Mouse (Mus musculus) liver, embryonic 13.5 days (tissue): Measurements from ENCODE around the gene Fbxo31. TPM values are rescaled to one million over a fixed set of nuclear protein-coding genes. Genes with fewer than 3 reads are reported as not detected.

ENCODE experiments used
- ATAC-seq: fragments of 200-750 bp; cut with Nextera tagmentation; 2 replicates; pipeline ENCODE4 v1.8.0; 2017; ENCODE audit warnings: low read depth, mild to moderate bottlenecking, moderate number of reproducible peaks, moderate library complexity
- DNase-seq: peaks from one replicate; pipeline ENCODE4 v3.0.0; 2022
- H3K27ac ChIP-seq: fragments of 300-500 bp; sonication (generic); 2 replicates; pipeline ENCODE4 v1.5.1; 2015; ENCODE audit warnings: moderate library complexity, mild to moderate bottlenecking, inconsistent platforms
- H3K27me3 ChIP-seq: fragments of 300-500 bp; sonication (generic); 2 replicates; pipeline ENCODE4 v1.6.1; 2015; ENCODE audit warnings: mild to moderate bottlenecking, inconsistent platforms
- H3K36me3 ChIP-seq: fragments of 300-500 bp; sonication (generic); 2 replicates; pipeline ENCODE4 v1.6.1; 2015; ENCODE audit warnings: mild to moderate bottlenecking, inconsistent platforms
- H3K4me1 ChIP-seq: fragments of 300-500 bp; sonication (generic); replicated peaks from 2 replicates; pipeline ENCODE4 v1.6.1; 2015; ENCODE audit warnings: inconsistent platforms
- H3K4me2 ChIP-seq: fragments of 300-500 bp; sonication (generic); 2 replicates; pipeline ENCODE4 v1.6.1; 2015; ENCODE audit warnings: inconsistent platforms, mild to moderate bottlenecking, moderate library complexity
- H3K4me3 ChIP-seq: fragments of 300-500 bp; sonication (generic); replicated peaks from 2 replicates; pipeline ENCODE4 v1.5.1; 2015; ENCODE audit warnings: mild to moderate bottlenecking, inconsistent platforms
- H3K9ac ChIP-seq: fragments of 300-500 bp; sonication (generic); 2 replicates; pipeline ENCODE4 v1.6.1; 2015; ENCODE audit warnings: mild to moderate bottlenecking, inconsistent platforms
- H3K9me3 ChIP-seq: fragments of 300-500 bp; sonication (generic); replicated peaks from 2 replicates; pipeline ENCODE4 v1.6.1; 2016; ENCODE audit warnings: inconsistent platforms
- WGBS: fragments of 180-500 bp; shearing (Covaris S2); methylation state at CpG from one replicate; pipeline ENCODE4 v1.1.7; 2015; ENCODE audit not compliant: insufficient replicate concordance; 5-methylcytosine and 5-hydroxymethylcytosine counted together
- polyA plus RNA-seq: library from polyadenylated mRNA; unstranded; fragments of >200 nt; fragmentation: Nextera tagmentation; extraction: Ambion mirVana; gene quantifications from 2 replicates; pipeline ENCODE4 v1.2.1, GENCODE M21; 2015

The Fbxo31 gene
- polyA plus RNA-seq, 1 experiment from 2014 or later: 10.4 TPM

- Histone ChIP-seq H3K9me3 (no peaks in the 10 kb centered on the region), H3K9ac (peak overlapping the region; percentile 85), H3K4me2 (peak overlapping the region; percentile 79), H3K27me3 (no peaks in the 10 kb centered on the region), H3K36me3 (no peaks in the 10 kb centered on the region), H3K27ac (peak overlapping the region; percentile 90), H3K4me3 (peak overlapping the region; percentile 75), H3K4me1 (peaks cover 61% of the 10 kb centered on the region)
- DNase-seq (peak; percentile 99), ATAC-seq (peak; percentile 85)
- under 1% methylated on average over 47 of the region's 47 CpGs for WGBS
These were observed 6.7 kb upstream of the Fbxo31 start for GRCm38 (mm10) chr8:121585159-121585825.

DNA sequence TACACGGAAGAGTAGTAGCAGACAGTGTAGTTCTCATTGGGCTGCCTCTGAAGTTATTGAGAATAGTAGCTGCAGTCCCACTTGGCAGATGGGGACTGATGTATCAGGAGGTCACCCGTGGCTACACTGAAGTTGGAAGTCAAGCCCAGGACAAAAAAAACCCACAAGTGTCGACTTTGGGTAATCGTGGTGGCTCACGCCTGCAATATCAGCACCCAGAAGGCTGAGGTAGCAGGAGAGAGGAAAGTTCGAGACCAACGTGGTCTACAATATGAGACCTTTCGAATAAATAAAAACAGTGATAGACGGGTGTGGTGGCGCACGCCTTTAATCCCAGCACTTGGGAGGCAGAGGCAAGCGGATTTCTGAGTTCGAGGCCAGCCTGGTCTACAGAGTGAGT is 6.1 kb upstream of the Fbxo31 start:
- no peak for ATAC-seq

DNA sequence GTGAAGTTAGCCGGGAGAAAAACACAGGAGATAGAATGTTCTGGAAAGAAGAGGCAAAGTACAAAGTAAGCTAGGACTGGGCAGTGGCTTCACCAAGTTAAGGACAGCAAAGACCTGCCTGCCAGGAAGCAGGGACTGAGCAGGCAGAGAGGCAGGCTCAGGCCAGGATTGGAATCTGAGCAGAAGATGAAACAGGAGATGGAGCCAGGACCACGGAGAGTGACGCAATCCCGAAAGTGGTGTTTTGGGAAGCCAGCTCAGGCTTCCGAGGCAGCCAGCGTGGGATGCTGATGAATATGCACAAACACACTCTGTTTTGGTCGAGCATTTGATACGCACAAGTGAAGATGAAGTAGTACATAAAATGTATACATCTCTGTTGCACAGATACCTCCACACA is 5.0 kb upstream of the Fbxo31 start:
- Histone ChIP-seq H3K27ac (no peak overlapping the region), H3K9me3 (no peaks in the 10 kb centered on the region), H3K27me3 (no peaks in the 10 kb centered on the region), H3K4me2 (no peak overlapping the region), H3K9ac (no peak overlapping the region), H3K4me3 (no peak overlapping the region), H3K36me3 (no peaks in the 10 kb centered on the region), H3K4me1 (peaks cover 61% of the 10 kb centered on the region)
- DNase-seq: no peak
- ATAC-seq: no peak
- 46% methylated on average over 8 of the region's 8 CpGs for WGBS

More for the DNA sequence above, 6.1 kb upstream of the Fbxo31 start:
- H3K9ac ChIP-seq: peak overlapping the region; percentile 85
- 26% methylated on average over 13 of the region's 13 CpGs for WGBS
- H3K27me3 ChIP-seq: no peaks in the 10 kb centered on the region
- H3K36me3 ChIP-seq: no peaks in the 10 kb centered on the region
- H3K27ac ChIP-seq: peak overlapping the region; percentile 90
- DNase-seq: peak; percentile 25
- H3K4me2 ChIP-seq: peak overlapping the region; percentile 79
- peak overlapping the region; percentile 75 for H3K4me3 ChIP-seq
- peaks cover 63% of the 10 kb centered on the region for H3K4me1 ChIP-seq
- H3K9me3 ChIP-seq: no peaks in the 10 kb centered on the region

DNA sequence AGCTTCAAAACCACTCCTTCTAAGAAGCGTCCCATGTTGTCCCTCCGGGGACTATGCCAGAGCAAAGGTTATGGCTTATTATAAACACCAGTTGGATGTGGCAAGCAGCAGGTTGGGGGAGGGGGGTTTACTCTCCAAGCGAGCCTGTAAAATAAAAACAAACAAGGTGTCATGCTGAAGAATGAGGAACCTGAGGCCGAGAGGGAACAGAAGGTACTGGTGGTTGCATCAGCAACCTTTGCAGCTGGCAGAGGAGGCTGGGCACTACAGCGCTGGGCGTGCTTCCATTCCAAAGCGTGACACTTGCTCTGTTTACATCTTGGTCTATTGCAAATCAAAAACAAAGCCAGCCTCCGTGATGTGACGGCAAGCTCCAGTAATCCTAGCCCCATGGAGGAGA is 1.9 kb upstream of the Fbxo31 start:
- H3K4me3 ChIP-seq: no peak overlapping the region
- WGBS: 39% methylated on average over 9 of the region's 9 CpGs

GRCm38 (mm10) chr8:121577751-121578675 is 593 bp downstream of the Fbxo31 start:
- ATAC-seq: no peak; the same call in 1 of the 2 replicates
- peak overlapping the region; percentile 88 for H3K4me3 ChIP-seq
- H3K9ac ChIP-seq: peak overlapping the region; percentile 91
- no peak for DNase-seq
- WGBS: 2% methylated on average over 44 of the region's 44 CpGs
- H3K27ac ChIP-seq: peak overlapping the region; percentile 83
- H3K9me3 ChIP-seq: no peaks in the 10 kb centered on the region
- no peaks in the 10 kb centered on the region for H3K36me3 ChIP-seq
- H3K27me3 ChIP-seq: no peaks in the 10 kb centered on the region
- peaks cover 75% of the 10 kb centered on the region for H3K4me1 ChIP-seq
- H3K4me2 ChIP-seq: peak overlapping the region; percentile 99

More for the DNA sequence above, 1.9 kb upstream of the Fbxo31 start:
- H3K9ac ChIP-seq: no peak overlapping the region
- no peak for DNase-seq
- no peaks in the 10 kb centered on the region for H3K9me3 ChIP-seq
- H3K27me3 ChIP-seq: no peaks in the 10 kb centered on the region
- ATAC-seq: no peak
- H3K4me2 ChIP-seq: 0 out of 2 replicates have a peak overlapping the region, but pooled peaks have one; percentile 99
- peaks cover 62% of the 10 kb centered on the region for H3K4me1 ChIP-seq
- H3K36me3 ChIP-seq: no peaks in the 10 kb centered on the region
- peak overlapping the region; percentile 50 for H3K27ac ChIP-seq

GRCm38 (mm10) chr8:121575661-121576060 is 2.9 kb downstream of the Fbxo31 start:
- DNase-seq (no peak), ATAC-seq (no peak)
- peaks cover 89% of the 10 kb centered on the region for H3K4me1 ChIP-seq
- no peak overlapping the region for H3K27ac ChIP-seq
- H3K9me3 ChIP-seq: no peaks in the 10 kb centered on the region
- H3K27me3 ChIP-seq: no peaks in the 10 kb centered on the region
- H3K4me3 ChIP-seq: no peak overlapping the region
- H3K4me2 ChIP-seq: no peak overlapping the region
- no peak overlapping the region for H3K9ac ChIP-seq
- WGBS: 78% methylated on average over 3 of the region's 3 CpGs
- no peaks in the 10 kb centered on the region for H3K36me3 ChIP-seq

- Histone ChIP-seq H3K9ac (no peak overlapping the region), H3K4me2 (no peak overlapping the region), H3K36me3 (no peaks in the 10 kb centered on the region), H3K4me3 (no peak overlapping the region), H3K4me1 (peaks cover 87% of the 10 kb centered on the region), H3K27ac (peak overlapping the region; percentile 23; the same call in 1 of the 2 replicates), H3K9me3 (no peaks in the 10 kb centered on the region), H3K27me3 (no peaks in the 10 kb centered on the region)
- DNase-seq (peak; percentile 34), ATAC-seq (peak; percentile 78)
- 52% methylated on average over 3 of the region's 3 CpGs for WGBS
These were observed 5.3 kb downstream of the Fbxo31 start for GRCm38 (mm10) chr8:121573275-121573674.

DNA sequence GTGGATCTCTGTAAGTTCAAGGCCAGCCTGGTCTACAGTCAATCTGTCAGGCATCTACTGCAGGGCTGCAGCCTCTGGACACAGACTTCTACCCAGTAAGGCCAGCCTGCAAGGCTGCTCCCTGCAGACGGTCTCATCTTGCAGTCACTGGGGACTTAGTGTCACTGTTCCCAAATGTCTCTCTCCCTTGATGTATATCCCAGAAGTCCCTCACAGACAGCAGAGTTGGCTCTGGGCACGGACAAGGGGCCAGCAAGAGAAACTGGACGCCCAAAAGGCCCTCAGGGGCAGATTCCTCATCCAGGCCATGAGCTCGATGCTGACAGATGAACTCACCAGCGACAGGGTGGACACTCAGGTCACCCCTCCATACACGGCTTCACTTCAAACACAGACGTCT is 6.5 kb downstream of the Fbxo31 start:
- 69% methylated on average over 7 of the region's 7 CpGs for WGBS
- H3K36me3 ChIP-seq: no peaks in the 10 kb centered on the region
- H3K9me3 ChIP-seq: no peaks in the 10 kb centered on the region
- H3K4me3 ChIP-seq: no peak overlapping the region
- ATAC-seq: no peak
- no peak overlapping the region for H3K9ac ChIP-seq
- H3K27me3 ChIP-seq: no peaks in the 10 kb centered on the region
- no peak for DNase-seq
- no peak overlapping the region for H3K27ac ChIP-seq
- no peak overlapping the region for H3K4me2 ChIP-seq
- peaks cover 79% of the 10 kb centered on the region for H3K4me1 ChIP-seq

- Histone ChIP-seq H3K4me3 (peak overlapping the region; percentile 16), H3K27ac (peak overlapping the region; percentile 30; the same call in 1 of the 2 replicates), H3K27me3 (no peaks in the 10 kb centered on the region), H3K9me3 (no peaks in the 10 kb centered on the region), H3K9ac (no peak overlapping the region), H3K4me2 (peak overlapping the region; percentile 36), H3K4me1 (peaks cover 71% of the 10 kb centered on the region), H3K36me3 (peaks cover 6% of the 10 kb centered on the region)
- ATAC-seq (no peak), DNase-seq (no peak)
- WGBS: 67% methylated on average over 17 of the region's 17 CpGs
These were observed 7.8 kb downstream of the Fbxo31 start for GRCm38 (mm10) chr8:121570801-121571200.

DNA sequence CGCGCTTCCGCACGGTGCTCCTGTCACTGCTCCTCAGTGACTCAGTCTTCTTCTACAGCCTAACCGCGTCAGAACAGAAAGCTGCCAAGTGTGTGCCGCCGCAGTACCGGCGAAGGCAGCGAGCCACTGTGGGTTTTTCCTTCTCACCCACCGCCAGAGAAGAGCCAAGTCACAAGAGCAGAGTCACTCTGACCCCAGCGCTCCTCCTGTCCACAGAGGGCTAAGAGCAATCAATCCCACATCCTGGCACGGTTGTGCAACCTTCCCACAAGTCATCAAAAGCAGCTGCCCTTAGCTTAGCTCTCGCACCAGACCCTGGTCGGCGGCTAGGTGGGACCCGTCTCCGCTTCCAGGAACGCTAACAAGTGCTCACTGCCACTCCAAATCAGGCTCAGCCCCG is 8.3 kb downstream of the Fbxo31 start:
- WGBS: 42% methylated on average over 21 of the region's 21 CpGs
- Histone ChIP-seq H3K9ac (no peak overlapping the region), H3K27me3 (no peaks in the 10 kb centered on the region), H3K4me2 (peak overlapping the region; percentile 36), H3K4me1 (peaks cover 68% of the 10 kb centered on the region), H3K27ac (peak overlapping the region; percentile 30; the same call in 1 of the 2 replicates), H3K4me3 (peak overlapping the region; percentile 16), H3K9me3 (no peaks in the 10 kb centered on the region), H3K36me3 (peaks cover 8% of the 10 kb centered on the region)
- DNase-seq (no peak), ATAC-seq (peak; percentile 34; the same call in 1 of the 2 replicates)

- WGBS: 58% methylated on average over 6 of the region's 6 CpGs
- no peak for ATAC-seq
- H3K27ac ChIP-seq: no peak overlapping the region
These were observed 10.3 kb downstream of the Fbxo31 start for GRCm38 (mm10) chr8:121568321-121568720.

More at GRCm38 (mm10) chr8:121568321-121568720, 10.3 kb downstream of the Fbxo31 start:
- no peak overlapping the region for H3K4me3 ChIP-seq
- peaks cover 15% of the 10 kb centered on the region for H3K36me3 ChIP-seq
- H3K27me3 ChIP-seq: no peaks in the 10 kb centered on the region
- H3K4me2 ChIP-seq: no peak overlapping the region
- no peak overlapping the region for H3K9ac ChIP-seq
- peaks cover 54% of the 10 kb centered on the region for H3K4me1 ChIP-seq
- no peaks in the 10 kb centered on the region for H3K9me3 ChIP-seq
- no peak for DNase-seq
